Mouse (Mus musculus): Measurements from ENCODE around the gene Vinac1.
"Not testable (repeated sequence)": the region's sequence is repeated elsewhere in the genome, so short reads cannot be mapped to it uniquely, and the experiment has no call there.

Vinac1 gene

DNA sequence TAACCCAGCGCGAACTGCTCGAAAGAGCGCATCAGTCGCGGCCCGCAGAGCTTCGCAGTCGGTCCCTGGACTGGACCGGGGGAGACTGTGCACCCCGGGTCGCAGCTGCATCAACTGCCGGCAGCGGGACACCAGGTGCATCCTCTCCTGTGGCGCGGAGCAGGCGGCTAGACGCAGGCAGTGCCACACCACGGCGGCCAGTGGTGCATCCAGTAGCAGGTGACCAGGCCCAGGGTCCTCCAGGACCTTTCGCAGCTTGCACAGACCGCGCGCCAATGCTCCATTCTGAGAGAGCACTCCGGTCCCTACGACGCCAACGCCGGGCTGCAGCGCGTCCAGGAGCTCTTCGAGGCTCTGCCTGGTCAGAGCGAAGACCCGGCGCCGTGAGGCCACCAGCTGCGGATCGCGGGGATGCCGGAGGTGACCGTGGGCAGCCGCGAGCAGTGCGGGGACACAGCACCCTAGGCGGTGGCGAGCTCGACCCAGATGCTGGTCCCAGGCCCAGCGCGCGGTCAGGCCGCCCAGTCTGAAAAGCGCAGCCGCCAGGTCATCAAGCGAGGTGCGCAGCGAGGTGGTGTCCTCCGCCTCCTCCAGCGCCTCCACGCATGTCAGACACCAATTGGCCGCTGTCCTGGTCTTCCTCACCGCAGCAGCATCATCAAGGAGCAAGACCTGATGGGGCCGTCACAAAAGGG lies 8.9 kb downstream of the Vinac1 start:
- no peak for DNase-seq (ENCODE audit: low read depth, low spot score)

DNA sequence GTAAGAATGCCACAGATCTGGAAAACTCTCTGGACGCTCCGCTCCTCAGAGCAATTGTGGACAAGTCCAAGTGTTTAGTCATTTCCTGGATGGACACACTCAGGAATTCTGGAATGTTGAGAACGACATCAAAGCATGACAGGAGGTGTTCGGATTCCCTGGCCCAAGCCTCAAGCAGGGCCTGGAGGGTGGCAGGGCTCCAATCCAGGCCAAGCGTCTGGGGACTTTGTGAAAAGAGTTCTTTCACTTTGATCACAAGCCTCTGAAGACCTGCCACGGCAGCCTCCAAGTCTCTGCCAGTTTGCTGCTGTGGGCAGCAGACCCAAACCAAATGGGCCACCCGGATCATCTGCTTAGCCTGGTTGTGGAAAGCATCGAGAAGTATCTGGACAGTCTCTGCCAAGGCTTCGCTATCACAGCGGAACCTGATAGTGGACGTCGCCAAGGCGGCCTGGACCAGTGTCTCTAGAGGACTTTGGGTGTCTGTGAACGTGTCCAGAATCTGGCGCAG lies 9.5 kb downstream of the Vinac1 start:
- no peak for DNase-seq (ENCODE audit: low read depth, low spot score)

DNA sequence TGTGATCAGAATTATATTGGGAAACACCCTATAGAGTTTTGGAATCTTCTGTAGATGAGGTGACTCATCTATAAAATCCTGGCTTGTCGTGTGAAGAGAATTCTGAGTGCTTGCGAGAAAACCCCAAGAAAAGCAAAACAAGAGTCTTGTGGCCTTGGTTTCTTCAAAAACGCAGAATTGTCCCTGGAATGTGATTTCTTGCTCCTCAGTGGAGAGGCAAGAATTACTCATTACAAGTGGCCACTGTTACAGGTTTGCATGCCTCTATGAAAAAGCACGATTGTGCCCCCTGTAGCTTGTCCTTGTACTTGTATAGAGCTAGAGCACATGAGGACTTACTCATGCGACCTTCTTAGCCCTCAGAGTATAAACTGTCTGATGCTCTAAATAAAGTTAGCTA lies 12.6 kb downstream of the Vinac1 start:
- DNase-seq (ENCODE audit: low read depth, low spot score), result no peak

DNA sequence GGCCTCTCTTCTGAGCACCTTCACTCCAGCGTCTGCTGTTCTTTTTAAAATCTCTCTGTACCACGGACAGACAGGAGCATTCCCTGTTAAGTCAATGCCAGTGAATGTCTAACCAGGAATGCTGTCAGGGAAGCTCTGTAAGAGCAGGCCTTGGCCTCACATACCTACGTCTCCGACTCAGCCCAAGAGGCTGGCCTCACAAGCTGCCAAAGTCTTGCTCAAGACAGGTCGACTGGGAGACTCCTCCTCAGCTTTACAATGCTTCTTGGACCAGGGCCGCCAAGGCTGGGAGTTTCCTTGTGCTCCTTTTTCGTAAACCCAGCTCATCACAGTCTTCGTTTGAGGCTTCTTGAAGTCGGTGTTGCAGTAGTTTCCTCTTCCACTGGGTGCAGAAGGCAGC lies 23.2 kb downstream of the Vinac1 start:
- no peak for DNase-seq (ENCODE audit: low read depth, low spot score)

DNA sequence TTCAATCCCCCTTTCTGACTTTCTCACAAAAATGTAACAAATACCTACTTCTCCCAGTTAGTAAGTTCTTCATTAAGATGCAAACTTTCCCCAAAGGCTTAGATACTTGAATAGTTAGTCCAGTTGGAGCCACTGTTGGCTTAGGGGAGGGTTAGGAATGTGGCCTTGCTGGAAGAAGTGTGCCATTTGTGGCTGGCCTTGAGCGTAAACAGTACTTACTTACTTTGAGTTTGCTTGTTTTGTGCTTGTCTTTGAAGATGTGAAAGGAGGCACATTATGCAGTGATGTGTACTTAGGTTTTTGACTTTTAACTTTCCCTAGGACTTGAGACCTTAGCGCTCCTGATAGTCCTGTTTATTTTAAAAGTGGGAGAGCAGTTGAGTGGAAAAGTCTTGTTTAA lies 27.9 kb downstream of the Vinac1 start:
- DNase-seq (ENCODE audit: low read depth, low spot score), result no peak

DNA sequence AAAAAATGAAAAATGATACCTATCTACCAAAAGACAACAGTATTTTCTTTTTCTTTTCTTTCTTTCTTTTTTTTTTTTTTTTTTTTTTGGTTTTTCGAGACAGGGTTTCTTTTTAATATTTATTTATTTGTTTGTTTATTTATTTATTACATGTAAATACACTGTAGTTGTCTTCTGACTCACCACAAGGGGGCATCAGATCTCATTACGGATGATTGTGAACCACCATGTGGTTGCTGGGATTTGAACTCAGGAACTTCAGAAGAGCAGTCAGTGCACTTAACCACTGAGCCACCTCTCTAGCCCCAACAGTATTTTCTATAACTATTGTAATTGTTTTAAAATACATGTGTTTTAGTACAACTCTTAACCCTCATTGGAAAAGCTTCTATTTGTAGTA lies 39.1 kb downstream of the Vinac1 start:
- DNase-seq (ENCODE audit: low read depth, low spot score), result not testable (repeated sequence)

DNA sequence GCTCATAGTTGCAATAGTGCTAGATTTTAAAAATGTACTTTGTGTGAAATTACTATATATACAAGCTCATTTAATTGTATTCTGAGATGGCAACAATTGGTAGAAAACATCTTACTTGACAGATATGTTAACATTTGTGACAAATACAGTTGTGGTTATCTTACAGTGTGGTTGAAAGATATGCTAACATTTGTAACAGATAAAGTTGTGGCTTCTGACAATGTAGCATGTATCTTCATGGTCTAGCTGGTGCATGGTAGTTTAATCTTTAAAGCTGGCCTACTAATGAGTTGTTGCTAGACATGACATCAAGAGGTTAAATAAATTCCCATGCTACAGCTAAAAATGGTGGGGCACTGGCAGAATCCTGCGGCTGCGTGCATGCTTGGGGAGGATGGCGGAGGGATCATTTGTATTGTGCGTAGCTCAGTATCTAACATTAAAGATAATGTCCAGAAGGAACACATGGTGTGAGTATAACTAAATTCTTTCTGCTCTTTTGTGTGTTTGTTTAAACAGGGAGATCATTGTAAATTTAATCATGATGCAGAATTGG lies 41.7 kb downstream of the Vinac1 start:
- no peak for DNase-seq (ENCODE audit: low read depth, low spot score)

DNA sequence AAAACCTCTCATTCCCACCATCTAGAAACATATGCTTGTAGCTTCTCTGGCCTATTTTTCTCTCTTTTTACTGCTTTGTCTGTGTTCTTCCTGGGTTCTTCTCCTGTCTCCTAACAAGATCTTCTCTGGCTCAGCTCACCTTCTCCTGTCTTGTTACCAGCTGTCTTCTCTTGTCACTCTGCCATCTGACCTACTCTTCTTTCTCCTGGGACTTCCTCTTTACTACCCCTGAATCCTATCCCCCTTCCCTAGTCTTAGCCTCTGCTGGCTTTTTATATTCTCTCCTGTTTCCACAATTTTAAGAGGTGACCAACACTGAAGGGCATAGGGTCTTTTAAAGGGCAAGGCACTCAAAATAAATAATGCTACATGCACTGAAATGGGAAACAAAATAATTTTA lies 43.1 kb downstream of the Vinac1 start:
- no peak for DNase-seq (ENCODE audit: low read depth, low spot score)

DNA sequence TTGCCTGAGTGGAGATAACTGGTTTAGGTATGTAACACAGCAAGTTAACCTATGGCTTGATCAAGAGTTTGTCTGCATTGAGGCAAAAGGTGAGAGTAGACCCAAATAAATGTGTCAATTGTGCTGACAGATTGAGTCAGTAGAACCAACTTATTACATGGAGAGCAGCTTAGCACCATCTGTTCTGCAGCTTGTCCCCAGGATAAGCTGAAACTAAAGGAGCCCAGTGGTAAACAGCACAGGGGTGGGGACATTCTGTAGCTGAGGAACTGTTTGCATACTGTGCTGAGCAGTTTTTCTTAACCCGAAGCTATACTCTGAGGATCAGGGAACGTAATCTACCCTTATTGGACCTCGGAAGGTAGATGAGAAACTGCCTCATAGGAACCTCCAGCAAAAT lies 63.2 kb downstream of the Vinac1 start:
- DNase-seq (ENCODE audit: low read depth, low spot score), result no peak

DNA sequence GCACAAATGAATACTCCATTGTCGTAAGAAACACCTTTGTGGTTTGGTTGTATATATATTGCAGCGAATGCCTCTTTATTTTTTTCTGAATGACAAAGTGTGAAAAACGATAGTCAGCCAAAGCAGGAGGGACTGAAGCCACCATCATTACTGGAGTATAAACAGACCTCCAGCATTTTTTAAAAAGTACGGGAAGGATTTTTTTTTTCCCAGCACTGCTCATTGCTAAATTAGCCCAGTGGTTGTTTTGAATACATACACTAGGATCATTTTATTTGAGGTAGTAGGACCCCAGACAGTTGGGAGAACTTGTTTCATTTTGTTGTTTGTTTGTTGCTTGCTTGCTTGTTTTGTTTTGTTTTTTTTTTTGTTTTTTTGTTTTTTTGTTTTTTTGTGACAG lies 72.4 kb downstream of the Vinac1 start:
- DNase-seq (ENCODE audit: low read depth, low spot score), result no peak

All from retina, adult 2 months (tissue).